ENCODE assay signal across 8 mouse cellular contexts in the genomic region with DNA sequence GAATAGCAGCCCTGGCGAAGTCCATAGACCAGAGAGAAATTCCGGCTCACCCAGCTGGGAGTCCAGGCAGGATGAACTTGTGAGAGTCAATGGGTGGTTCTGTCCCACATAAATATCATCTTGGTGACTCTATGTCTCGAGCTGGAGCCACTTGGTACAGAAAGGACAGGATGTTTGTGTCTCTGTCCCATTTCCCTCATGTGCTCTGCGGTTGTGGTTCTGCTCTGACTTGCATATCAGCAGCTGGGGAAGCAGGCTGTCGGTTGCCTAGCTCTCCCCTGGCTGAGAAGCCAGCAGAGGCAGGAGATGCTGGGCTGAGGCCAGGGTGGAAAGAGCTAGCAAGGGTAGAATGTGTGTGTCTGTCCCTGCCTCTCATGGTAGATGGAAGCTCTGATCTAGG. TPM values are rescaled to one million over a fixed set of nuclear protein-coding genes. Genes with fewer than 3 reads are reported as not detected.
DNase-seq lines count a peak whose midpoint lies in the region; ATAC-seq and TF ChIP-seq lines count a peak whose summit lies in the region.

A gene (minus strand): TSS at position 156 of the 400 bp plus-strand sequence.

- H3K27me3 ChIP-seq in intestine, postnatal 0 days (replicated peaks; ENCODE audit: control insufficient read depth, insufficient read depth, low read length) = 0 out of 2 replicates have a peak, but pooled peaks cover 4% of the 10 kb centered on the region

- peak; percentile 76 to 84 for ATAC-seq in hematopoietic stem cell, adult 5-6 weeks (replicated peaks in 1 of 2; ENCODE audit: insufficient read depth in 1 of 2, low FRiP score in 2 of 2, low TSS enrichment in 1 of 2, low read depth in 1 of 2, poor library complexity in 2 of 2, severe bottlenecking in 2 of 2)
- peak; percentile 32; the same call in 1 of the 2 replicates for ATAC-seq in megakaryocyte-erythroid progenitor cell, adult 5-6 weeks (replicated peaks; ENCODE audit: low FRiP score, low TSS enrichment, poor library complexity, severe bottlenecking)
- no peak for ATAC-seq in intestine, postnatal 0 days

- H3K9me3 ChIP-seq in intestine, postnatal 0 days (ENCODE audit: control insufficient read depth) = no peaks in the 10 kb centered on the region

- no peak within 1 kb of the TSS for H3K27ac ChIP-seq in intestine, postnatal 0 days (ENCODE audit: low read depth, low read length)

- peak; percentile 49 to 58 for DNase-seq in adrenal gland, adult (ENCODE audit: inconsistent age in 2 of 2, low spot score in 1 of 2)
- DNase-seq in adrenal gland, postnatal 4 days (ENCODE audit: low spot score in 2 of 2) = no peak
- peak; percentile 85 for DNase-seq in CD4-positive helper T cell, adult 2 months (ENCODE audit: low read depth, low spot score)
- no peak for DNase-seq in cerebellum, postnatal 36 days
- no peak for DNase-seq in testis, postnatal 10 days (ENCODE audit: low spot score)

- H3K4me1 ChIP-seq in intestine, postnatal 0 days (replicated peaks; ENCODE audit: control insufficient read depth, insufficient read depth, low read length) = peaks cover 3% of the 10 kb centered on the region; the same call in 1 of the 2 replicates

- H3K4me3 ChIP-seq in intestine, postnatal 0 days (ENCODE audit: low read depth, low read length) = no peak within 1 kb of the TSS

- WGBS in intestine, postnatal 0 days = 64% methylated on average over 5 of the region's 5 CpGs

- H3K9ac ChIP-seq in intestine, postnatal 0 days (ENCODE audit: low read depth, low read length) = no peak within 1 kb of the TSS

- H3K4me2 ChIP-seq in intestine, postnatal 0 days (replicated peaks; ENCODE audit: low read depth) = no peak within 1 kb of the TSS

- TF ChIP-seq CTCF in intestine, postnatal 0 days (IDR thresholded peaks at IDR 0.05; ENCODE audit: low read depth) = no peak

- H3K36me3 ChIP-seq in intestine, postnatal 0 days (ENCODE audit: control insufficient read depth, insufficient read depth) = no peaks in the 10 kb centered on the region

RNA-seq across cellular contexts. Expression of the gene that starts here (rescaled TPM):
- total RNA-seq in adrenal gland, postnatal 4 days (2021) = not detected
- total RNA-seq in hematopoietic stem cell, adult 5-6 weeks (2017) = 0.55 and 2.4 TPM in 2 replicates
- total RNA-seq in megakaryocyte-erythroid progenitor cell, adult 5-6 weeks (2014; fragmentation: Nextera tagmentation) = 0.69 and 1.3 TPM in 2 replicates
- not detected in 2 replicates for total RNA-seq in megakaryocyte-erythroid progenitor cell, adult 5-6 weeks (2017)
- not detected in 2 replicates for polyA plus RNA-seq in intestine, postnatal 0 days (2015; fragmentation: Nextera tagmentation; extraction: Ambion mirVana)

Comparison
In these comparisons a context has a peak if more than half of its experiments do, and no peak if none do; other contexts are left out.
1. DNase-seq: peak in adrenal gland, adult (2 of 2) and CD4-positive helper T cell, adult 2 months (single experiment); none in adrenal gland, postnatal 4 days (0 of 2), cerebellum, postnatal 36 days (0 of 2) and testis, postnatal 10 days (single experiment).